Mouse (Mus musculus) midbrain, embryonic 11.5 days (tissue): ENCODE results near the gene Map2k4. TPM values are rescaled to one million over a fixed set of nuclear protein-coding genes. Genes with fewer than 3 reads are reported as not detected.

Source experiments
- ATAC-seq: fragments of 200-750 bp; cut with Nextera tagmentation; 2 replicates; pipeline ENCODE4 v1.8.0; 2017; ENCODE audit warnings: moderate TSS enrichment, moderate library complexity; ENCODE audit not compliant: low FRiP score
- DNase-seq: peaks from one replicate; pipeline ENCODE4 v3.0.0; 2015; ENCODE audit warnings: low spot score; ENCODE audit errors: missing footprints
- H3K27ac ChIP-seq: fragments of 300-500 bp; sonication (generic); 2 replicates; pipeline ENCODE4 v1.5.1; 2014; ENCODE audit warnings: low read depth, low read length
- H3K27me3 ChIP-seq: fragments of 300-500 bp; sonication (generic); 2 replicates; pipeline ENCODE4 v1.6.1; 2014; ENCODE audit warnings: mild to moderate bottlenecking, low read length, moderate library complexity, mixed read lengths; ENCODE audit not compliant: control insufficient read depth, insufficient read depth
- H3K36me3 ChIP-seq: fragments of 300-500 bp; sonication (generic); 2 replicates; pipeline ENCODE4 v1.6.1; 2014; ENCODE audit warnings: mild to moderate bottlenecking, low read length, moderate library complexity, mixed read lengths; ENCODE audit not compliant: control insufficient read depth, insufficient read depth
- H3K4me1 ChIP-seq: fragments of 300-500 bp; sonication (generic); 2 replicates; pipeline ENCODE4 v1.6.1; 2014; ENCODE audit warnings: low read length; ENCODE audit not compliant: control insufficient read depth, insufficient read depth
- H3K4me2 ChIP-seq: fragments of 300-500 bp; sonication (generic); 2 replicates; pipeline ENCODE4 v1.6.1; 2014; ENCODE audit warnings: mild to moderate bottlenecking, moderate library complexity
- H3K4me3 ChIP-seq: fragments of 300-500 bp; sonication (generic); 2 replicates; pipeline ENCODE4 v1.5.1; 2014; ENCODE audit warnings: low read depth, low read length
- H3K9ac ChIP-seq: fragments of 300-500 bp; sonication (generic); 2 replicates; pipeline ENCODE4 v1.6.1; 2014; ENCODE audit warnings: low read length
- H3K9me3 ChIP-seq: fragments of 300-500 bp; sonication (generic); 2 replicates; pipeline ENCODE4 v1.6.1; 2016; ENCODE audit warnings: low read length; ENCODE audit not compliant: control insufficient read depth
- WGBS: fragments of 180-500 bp; shearing (Covaris S2); extraction: QIAGEN DNeasy Blood & Tissue Kit; methylation state at CpG from one replicate; pipeline ENCODE4 v1.1.7; 2014; 5-methylcytosine and 5-hydroxymethylcytosine counted together
- polyA plus RNA-seq: library from polyadenylated mRNA; unstranded; fragments of >200 nt; fragmentation: Nextera tagmentation; extraction: Ambion mirVana; gene quantifications from 2 replicates; pipeline ENCODE4 v1.2.1, GENCODE M21; 2014

Map2k4 gene
- polyA plus RNA-seq, 1 experiment from 2014 or later: 85.2 TPM

- H3K27ac ChIP-seq: no peak overlapping the region
- H3K27me3 ChIP-seq: no peaks in the 10 kb centered on the region
- DNase-seq: peak; percentile 26
- 86% methylated on average over 2 of the region's 2 CpGs for whole genome bisulfite sequencing
- H3K9me3 ChIP-seq: no peaks in the 10 kb centered on the region
- H3K9ac ChIP-seq: no peak overlapping the region
- no peaks in the 10 kb centered on the region for H3K36me3 ChIP-seq
- ATAC-seq: no peak
- H3K4me2 ChIP-seq: no peak overlapping the region
- no peaks in the 10 kb centered on the region for H3K4me1 ChIP-seq
- no peak overlapping the region for H3K4me3 ChIP-seq
Measured at GRCm38 (mm10) chr11:65740390-65740789, 47.7 kb downstream of the Map2k4 start.

GRCm38 (mm10) chr11:65739880-65740279 lies 48.2 kb downstream of the Map2k4 start:
- no peaks in the 10 kb centered on the region for H3K36me3 ChIP-seq
- H3K9me3 ChIP-seq: no peaks in the 10 kb centered on the region
- H3K27me3 ChIP-seq: no peaks in the 10 kb centered on the region
- H3K4me1 ChIP-seq: no peaks in the 10 kb centered on the region
- H3K4me3 ChIP-seq: no peak overlapping the region
- ATAC-seq: no peak
- H3K4me2 ChIP-seq: no peak overlapping the region
- H3K27ac ChIP-seq: no peak overlapping the region
- peak; percentile 57 for DNase-seq
- H3K9ac ChIP-seq: no peak overlapping the region

GRCm38 (mm10) chr11:65734656-65735055 lies 53.4 kb downstream of the Map2k4 start:
- Histone ChIP-seq H3K4me3 (no peak overlapping the region), H3K9me3 (no peaks in the 10 kb centered on the region), H3K4me2 (no peak overlapping the region), H3K27ac (no peak overlapping the region), H3K36me3 (no peaks in the 10 kb centered on the region), H3K4me1 (no peaks in the 10 kb centered on the region), H3K27me3 (no peaks in the 10 kb centered on the region), H3K9ac (no peak overlapping the region)
- ATAC-seq: no peak
- WGBS: 86% methylated on average over 7 of the region's 7 CpGs
- DNase-seq: no peak

- Histone ChIP-seq H3K4me2 (no peak overlapping the region), H3K36me3 (no peaks in the 10 kb centered on the region)
Measured at GRCm38 (mm10) chr11:65729623-65730217, 58.4 kb downstream of the Map2k4 start.

GRCm38 (mm10) chr11:65728906-65729305 lies 59.2 kb downstream of the Map2k4 start:
- Histone ChIP-seq H3K4me2 (no peak overlapping the region), H3K4me1 (no peaks in the 10 kb centered on the region), H3K27me3 (no peaks in the 10 kb centered on the region), H3K9me3 (no peaks in the 10 kb centered on the region), H3K36me3 (no peaks in the 10 kb centered on the region), H3K4me3 (no peak overlapping the region), H3K27ac (no peak overlapping the region), H3K9ac (no peak overlapping the region)
- DNase-seq (no peak), ATAC-seq (no peak)
- 92% methylated on average over 4 of the region's 4 CpGs for WGBS

More at GRCm38 (mm10) chr11:65729623-65730217, 58.4 kb downstream of the Map2k4 start:
- no peaks in the 10 kb centered on the region for H3K4me1 ChIP-seq
- no peak overlapping the region for H3K9ac ChIP-seq
- H3K9me3 ChIP-seq: no peaks in the 10 kb centered on the region
- H3K27ac ChIP-seq: no peak overlapping the region
- no peaks in the 10 kb centered on the region for H3K27me3 ChIP-seq
- DNase-seq (no peak), ATAC-seq (no peak)
- WGBS: 93% methylated on average over 6 of the region's 6 CpGs
- no peak overlapping the region for H3K4me3 ChIP-seq

GRCm38 (mm10) chr11:65723715-65724114 lies 64.4 kb downstream of the Map2k4 start:
- Histone ChIP-seq H3K4me1 (no peaks in the 10 kb centered on the region), H3K9me3 (no peaks in the 10 kb centered on the region), H3K36me3 (no peaks in the 10 kb centered on the region), H3K27ac (no peak overlapping the region), H3K27me3 (no peaks in the 10 kb centered on the region), H3K4me3 (no peak overlapping the region), H3K4me2 (no peak overlapping the region), H3K9ac (no peak overlapping the region)
- DNase-seq: no peak
- ATAC-seq: no peak
- 85% methylated on average over 2 of the region's 2 CpGs for WGBS

GRCm38 (mm10) chr11:65721615-65722014 lies 66.5 kb downstream of the Map2k4 start:
- Histone ChIP-seq H3K4me2 (no peak overlapping the region), H3K27ac (no peak overlapping the region), H3K4me1 (no peaks in the 10 kb centered on the region), H3K27me3 (no peaks in the 10 kb centered on the region), H3K4me3 (no peak overlapping the region), H3K36me3 (no peaks in the 10 kb centered on the region), H3K9me3 (no peaks in the 10 kb centered on the region), H3K9ac (no peak overlapping the region)
- ATAC-seq (no peak), DNase-seq (no peak)
- whole genome bisulfite sequencing: 84% methylated on average over 3 of the region's 3 CpGs

- Histone ChIP-seq H3K9ac (no peak overlapping the region), H3K27me3 (no peaks in the 10 kb centered on the region), H3K27ac (no peak overlapping the region), H3K4me3 (no peak overlapping the region), H3K4me1 (no peaks in the 10 kb centered on the region), H3K36me3 (no peaks in the 10 kb centered on the region), H3K9me3 (no peaks in the 10 kb centered on the region), H3K4me2 (no peak overlapping the region)
- ATAC-seq (no peak), DNase-seq (no peak)
- 91% methylated on average over 1 of the region's 1 CpGs for WGBS
Measured at GRCm38 (mm10) chr11:65719960-65720359, 68.1 kb downstream of the Map2k4 start.

GRCm38 (mm10) chr11:65713830-65714229 lies 74.3 kb downstream of the Map2k4 start:
- no peaks in the 10 kb centered on the region for H3K36me3 ChIP-seq
- H3K27me3 ChIP-seq: no peaks in the 10 kb centered on the region
- H3K27ac ChIP-seq: no peak overlapping the region
- H3K9me3 ChIP-seq: no peaks in the 10 kb centered on the region
- H3K4me2 ChIP-seq: no peak overlapping the region
- H3K4me1 ChIP-seq: no peaks in the 10 kb centered on the region; the same call in 1 of the 2 replicates
- ATAC-seq (no peak), DNase-seq (no peak)
- H3K4me3 ChIP-seq: no peak overlapping the region
- H3K9ac ChIP-seq: no peak overlapping the region
- WGBS: 90% methylated on average over 4 of the region's 4 CpGs
